Mouse (Mus musculus) bone marrow, adult 2 months (tissue): ENCODE data around the gene Ece1.

Experiments
- CTCF ChIP-seq: fragments of 200-500 bp; IDR thresholded peaks from 2 replicates; pipeline ENCODE4 v1.5.1; 2011; ENCODE audit warnings: low read length, control low read depth; ENCODE audit not compliant: control insufficient read depth, insufficient read depth
- POLR2A ChIP-seq: fragments of 200-500 bp; IDR thresholded peaks from 2 replicates; pipeline ENCODE4 v1.6.1; 2011; ENCODE audit warnings: low read depth, mild to moderate bottlenecking, control low read depth, low read length, borderline replicate concordance; ENCODE audit not compliant: control insufficient read depth

- TF ChIP-seq CTCF (no peak), POLR2A (no peak)
Observed at GRCm38 (mm10) chr4:137909471-137909870, 47.4 kb downstream of the Ece1 start.
